ENCODE assay signal across 8 mouse cellular contexts in the genomic region with DNA sequence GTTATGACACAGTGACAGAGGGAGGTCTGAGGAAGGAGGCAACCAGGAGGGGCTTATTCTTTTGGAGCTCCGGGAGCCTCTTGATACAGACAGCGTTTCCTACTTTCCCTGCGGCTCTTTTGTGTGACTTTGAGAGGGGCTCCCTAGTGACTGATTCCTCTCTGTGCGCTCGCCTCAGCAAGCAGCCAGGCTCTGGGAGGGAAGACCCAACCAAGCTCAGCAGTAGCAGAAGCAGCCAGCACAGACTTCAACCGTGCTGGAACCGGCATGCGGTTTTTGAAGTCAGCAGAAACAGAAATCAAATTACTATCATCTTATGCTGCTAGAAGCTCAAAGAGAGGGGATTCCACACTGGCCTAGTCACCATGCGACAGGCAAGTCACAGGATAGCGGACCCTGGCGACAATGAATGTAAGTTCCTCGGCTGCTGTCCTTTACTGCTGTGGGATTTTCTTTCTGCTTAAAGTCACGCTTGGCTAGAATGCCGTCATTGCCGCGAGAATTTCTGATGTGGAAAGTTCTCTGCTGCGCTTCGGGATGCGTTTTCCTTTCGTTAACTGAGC. TPM values are rescaled to one million over a fixed set of nuclear protein-coding genes. Genes with fewer than 3 reads are reported as not detected.
DNase-seq lines count a peak whose midpoint lies in the region; ATAC-seq and TF ChIP-seq lines count a peak whose summit lies in the region.

A gene (plus strand): TSS at position 22 of the 563 bp plus-strand sequence.

- TF ChIP-seq CTCF in layer of hippocampus, adult 2 months (conservative IDR thresholded peaks at IDR 0.05): peak; percentile 25; the same call in 1 of the 2 replicates

- peaks cover 28% of the 10 kb centered on the region for H3K27me3 ChIP-seq in forebrain, embryonic 12.5 days
- H3K27me3 ChIP-seq in kidney, embryonic 16.5 days (ENCODE audit: insufficient read depth, low read length): no peaks in the 10 kb centered on the region

- DNase-seq in layer of hippocampus, adult 2 months (ENCODE audit: low spot score in 2 of 2): no peak
- no peak for DNase-seq in layer of hippocampus, adult 9-10 months (ENCODE audit: low spot score)
- peak; percentile 4 for DNase-seq in ZHBTc4 (ENCODE audit: low read depth, low spot score)
- DNase-seq in mesoderm, embryonic 11.5 days (ENCODE audit: low read depth, low spot score): peak; percentile 38
- no peak for DNase-seq in urinary bladder, postnatal 10 days (ENCODE audit: low spot score)
- DNase-seq in spleen, postnatal 14 days (ENCODE audit: low spot score in 2 of 2): no peak

- peaks cover 18% of the 10 kb centered on the region for H3K4me1 ChIP-seq in forebrain, embryonic 12.5 days
- peaks cover 9% of the 10 kb centered on the region; the same call in 1 of the 2 replicates for H3K4me1 ChIP-seq in kidney, embryonic 16.5 days (ENCODE audit: insufficient read depth, low read length)

- H3K36me3 ChIP-seq in forebrain, embryonic 12.5 days (replicated peaks): no peaks in the 10 kb centered on the region
- H3K36me3 ChIP-seq in kidney, embryonic 16.5 days (ENCODE audit: insufficient read depth, low read length): no peaks in the 10 kb centered on the region

- ATAC-seq in forebrain, embryonic 12.5 days (ENCODE audit: low FRiP score): peak; percentile 37; the same call in 1 of the 2 replicates
- peak; percentile 79 for ATAC-seq in kidney, embryonic 16.5 days (ENCODE audit: low FRiP score, low TSS enrichment)

- WGBS in forebrain, embryonic 12.5 days: under 1% methylated on average over 20 of the region's 20 CpGs
- under 1% methylated on average over 20 of the region's 20 CpGs for WGBS in kidney, embryonic 16.5 days

- peak within 1 kb of the TSS; percentile 36; the same call in 1 of the 2 replicates for H3K9ac ChIP-seq in forebrain, embryonic 12.5 days
- H3K9ac ChIP-seq in kidney, embryonic 16.5 days (replicated peaks; ENCODE audit: low read length): peak within 1 kb of the TSS; percentile 34

- H3K9me3 ChIP-seq in forebrain, embryonic 12.5 days: no peaks in the 10 kb centered on the region
- H3K9me3 ChIP-seq in kidney, embryonic 16.5 days (ENCODE audit: low read length): no peaks in the 10 kb centered on the region

- peak within 1 kb of the TSS; percentile 57 for H3K4me3 ChIP-seq in layer of hippocampus, adult 2 months
- H3K4me3 ChIP-seq in forebrain, embryonic 12.5 days (replicated peaks): peak within 1 kb of the TSS; percentile 40
- H3K4me3 ChIP-seq in kidney, embryonic 16.5 days (ENCODE audit: low read length): peak within 1 kb of the TSS; percentile 52

- peak within 1 kb of the TSS; percentile 78 for H3K4me2 ChIP-seq in forebrain, embryonic 12.5 days
- H3K4me2 ChIP-seq in kidney, embryonic 16.5 days (replicated peaks; ENCODE audit: low read depth, low read length): peak within 1 kb of the TSS; percentile 71

- H3K27ac ChIP-seq in layer of hippocampus, adult 2 months: peak within 1 kb of the TSS; percentile 29; the same call in 1 of the 2 replicates
- H3K27ac ChIP-seq in forebrain, embryonic 12.5 days: no peak within 1 kb of the TSS
- no peak within 1 kb of the TSS for H3K27ac ChIP-seq in kidney, embryonic 16.5 days (ENCODE audit: low read length)

RNA-seq across cellular contexts. Expression of the gene that starts here (rescaled TPM):
- 1 to 10 TPM; 8.6 to 9.3 TPM for total RNA-seq in layer of hippocampus, adult 2 months (2021)
- polyA plus RNA-seq in forebrain, embryonic 12.5 days (2016; fragmentation: Nextera tagmentation; extraction: Ambion mirVana): 0.26 and 0.60 TPM in 2 replicates
- 0.41 and 0.42 TPM in 2 replicates for polyA plus RNA-seq in kidney, embryonic 16.5 days (2015; fragmentation: Nextera tagmentation; extraction: Ambion mirVana)

Comparison
In these comparisons a context has a peak if more than half of its experiments do, and no peak if none do; other contexts are left out.
1. Peak in ATAC-seq, H3K4me3 ChIP-seq, H3K9ac ChIP-seq and H3K4me2 ChIP-seq in forebrain, embryonic 12.5 days; RNA of the gene not detected or under 1 TPM.
2. Peak in ATAC-seq, H3K4me3 ChIP-seq, H3K9ac ChIP-seq and H3K4me2 ChIP-seq in kidney, embryonic 16.5 days; RNA of the gene not detected or under 1 TPM.
3. DNase-seq: peak in ZHBTc4 (single experiment) and mesoderm, embryonic 11.5 days (single experiment); none in layer of hippocampus, adult 2 months (0 of 2), layer of hippocampus, adult 9-10 months (single experiment), urinary bladder, postnatal 10 days (single experiment) and spleen, postnatal 14 days (0 of 2).
4. Peak in every context shown above with its lines, with median percentiles within 50 percentile points of each other: H3K4me3 ChIP-seq.